Mouse (Mus musculus) hindbrain, embryonic 10.5 days (tissue): ENCODE measurements around the gene Col1a1. TPM values are rescaled to one million over a fixed set of nuclear protein-coding genes. Genes with fewer than 3 reads are reported as not detected.
A peak's percentile ranks its signal among the peaks of the same experiment; 100 is the strongest.

Source experiments
- DNase-seq: peaks from one replicate; pipeline ENCODE4 v3.0.0-alpha.2; 2017; ENCODE audit warnings: low spot score
- H3K27ac ChIP-seq: fragments of 300-500 bp; sonication (generic); 2 replicates; pipeline ENCODE4 v1.5.1; 2016; ENCODE audit warnings: mild to moderate bottlenecking, moderate library complexity
- H3K27me3 ChIP-seq: fragments of 300-500 bp; sonication (generic); 2 replicates; pipeline ENCODE4 v1.6.1; 2016; ENCODE audit warnings: mild to moderate bottlenecking; ENCODE audit not compliant: poor library complexity, insufficient read depth, severe bottlenecking
- H3K36me3 ChIP-seq: fragments of 300-500 bp; sonication (generic); 2 replicates; pipeline ENCODE4 v1.6.1; 2016; ENCODE audit warnings: mild to moderate bottlenecking, moderate library complexity
- H3K4me1 ChIP-seq: fragments of 300-500 bp; sonication (generic); replicated peaks from 2 replicates; pipeline ENCODE4 v1.6.1; 2016; ENCODE audit warnings: mild to moderate bottlenecking
- H3K4me3 ChIP-seq: fragments of 300-500 bp; sonication (generic); 2 replicates; pipeline ENCODE4 v1.5.1; 2016; ENCODE audit warnings: mild to moderate bottlenecking, moderate library complexity
- H3K9me3 ChIP-seq: fragments of 300-500 bp; sonication (generic); 2 replicates; pipeline ENCODE4 v1.6.1; 2016; ENCODE audit warnings: mild to moderate bottlenecking, moderate library complexity
- WGBS: fragments of 180-500 bp; shearing (Covaris S2); methylation state at CpG from one replicate; pipeline ENCODE4 v1.1.7; 2016; 5-methylcytosine and 5-hydroxymethylcytosine counted together
- polyA plus RNA-seq: library from polyadenylated mRNA; unstranded; fragments of >200 nt; fragmentation: Nextera tagmentation; extraction: Ambion mirVana; gene quantifications from 2 replicates; pipeline ENCODE4 v1.2.1, GENCODE M21; 2016

Col1a1 gene
- polyA plus RNA-seq, 1 experiment from 2014 or later: 193 TPM

- Histone ChIP-seq H3K36me3 (peaks cover 60% of the 10 kb centered on the region), H3K9me3 (no peaks in the 10 kb centered on the region), H3K27ac (peak overlapping the region; percentile 98), H3K4me3 (peak overlapping the region; percentile 96), H3K4me1 (peaks cover 84% of the 10 kb centered on the region), H3K27me3 (no peaks in the 10 kb centered on the region)
- DNase-seq: no peak
- 89% methylated on average over 11 of the region's 11 CpGs for WGBS
These were observed 59.1 kb downstream of the Col1a1 start for GRCm38 (mm10) chr11:94994947-94995772.

DNA sequence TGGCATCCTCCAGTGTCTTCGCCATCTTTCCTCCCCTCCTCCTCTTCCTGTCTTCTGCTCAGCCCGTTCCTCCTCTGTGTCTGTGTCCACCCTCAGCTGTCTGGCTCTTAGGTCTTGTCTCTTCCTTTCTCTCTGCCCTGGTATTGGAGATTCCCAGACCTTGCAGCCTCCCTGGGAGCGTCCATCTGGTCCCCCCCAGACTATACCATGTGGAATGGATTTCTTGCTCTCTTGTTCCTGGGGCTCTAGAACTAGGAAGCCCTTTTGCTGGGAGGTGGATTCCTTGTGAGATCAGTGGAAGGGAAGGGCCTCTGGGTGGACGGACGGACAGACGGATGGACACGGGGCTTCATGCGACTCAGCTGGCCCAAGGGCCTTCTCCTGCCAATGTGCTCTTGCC, 60.1 kb downstream of the Col1a1 start:
- Histone ChIP-seq H3K4me3 (peak overlapping the region; percentile 96; the same call in 1 of the 2 replicates), H3K9me3 (no peaks in the 10 kb centered on the region), H3K27me3 (no peaks in the 10 kb centered on the region), H3K4me1 (peaks cover 87% of the 10 kb centered on the region), H3K36me3 (peaks cover 70% of the 10 kb centered on the region), H3K27ac (peak overlapping the region; percentile 36; the same call in 1 of the 2 replicates)
- WGBS: 90% methylated on average over 8 of the region's 8 CpGs
- no peak for DNase-seq

DNA sequence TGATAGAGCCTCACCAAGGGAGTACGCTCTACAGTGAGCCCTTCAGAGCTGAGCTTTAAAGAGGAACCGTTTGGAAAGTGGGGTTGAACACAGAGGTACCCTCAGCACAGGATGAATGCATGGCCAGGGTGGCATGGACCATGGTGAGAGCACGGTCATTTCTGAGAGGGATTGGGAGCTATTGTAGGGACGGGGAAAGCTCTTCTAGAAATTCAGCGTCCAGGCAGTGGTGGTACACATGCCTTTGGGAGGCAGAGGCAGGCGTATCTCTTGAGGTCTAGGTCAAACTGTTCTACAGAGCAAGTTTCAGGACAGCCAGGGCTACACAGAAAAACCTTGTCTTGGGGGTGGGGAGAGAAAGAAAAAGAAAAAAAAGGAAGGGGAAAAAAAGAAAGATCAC, 61.0 kb downstream of the Col1a1 start:
- H3K4me1 ChIP-seq: peaks cover 88% of the 10 kb centered on the region

DNA sequence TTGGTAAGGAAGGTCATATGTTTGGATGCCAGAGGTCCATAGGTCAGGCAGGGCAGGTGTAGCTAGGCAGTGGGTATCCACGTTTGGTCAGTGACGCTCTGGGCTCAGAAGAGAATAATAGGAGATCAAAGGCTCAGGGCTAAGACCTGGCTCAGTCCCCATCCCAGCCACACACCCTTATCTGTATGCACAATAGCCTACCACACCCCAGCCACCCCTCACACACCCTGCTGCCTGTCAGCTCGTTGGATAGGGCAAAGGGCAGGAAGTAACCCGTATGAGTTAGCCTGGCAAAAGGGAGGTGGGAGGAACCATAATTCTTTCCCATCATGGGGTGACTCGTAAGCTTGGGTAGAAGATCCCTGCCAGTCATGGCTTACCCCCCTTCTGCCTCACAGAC, 61.6 kb downstream of the Col1a1 start:
- Histone ChIP-seq H3K4me3 (0 out of 2 replicates have a peak overlapping the region, but pooled peaks have one; percentile 9), H3K36me3 (peaks cover 85% of the 10 kb centered on the region), H3K4me1 (peaks cover 86% of the 10 kb centered on the region), H3K27ac (peak overlapping the region; percentile 72), H3K27me3 (no peaks in the 10 kb centered on the region), H3K9me3 (no peaks in the 10 kb centered on the region)
- DNase-seq: no peak
- WGBS: 72% methylated on average over 5 of the region's 5 CpGs

More for the DNA sequence above, 61.0 kb downstream of the Col1a1 start:
- Histone ChIP-seq H3K9me3 (no peaks in the 10 kb centered on the region), H3K4me3 (no peak overlapping the region), H3K36me3 (peaks cover 78% of the 10 kb centered on the region), H3K27ac (peak overlapping the region; percentile 64; the same call in 1 of the 2 replicates), H3K27me3 (no peaks in the 10 kb centered on the region)
- WGBS: 92% methylated on average over 6 of the region's 6 CpGs
- no peak for DNase-seq

DNA sequence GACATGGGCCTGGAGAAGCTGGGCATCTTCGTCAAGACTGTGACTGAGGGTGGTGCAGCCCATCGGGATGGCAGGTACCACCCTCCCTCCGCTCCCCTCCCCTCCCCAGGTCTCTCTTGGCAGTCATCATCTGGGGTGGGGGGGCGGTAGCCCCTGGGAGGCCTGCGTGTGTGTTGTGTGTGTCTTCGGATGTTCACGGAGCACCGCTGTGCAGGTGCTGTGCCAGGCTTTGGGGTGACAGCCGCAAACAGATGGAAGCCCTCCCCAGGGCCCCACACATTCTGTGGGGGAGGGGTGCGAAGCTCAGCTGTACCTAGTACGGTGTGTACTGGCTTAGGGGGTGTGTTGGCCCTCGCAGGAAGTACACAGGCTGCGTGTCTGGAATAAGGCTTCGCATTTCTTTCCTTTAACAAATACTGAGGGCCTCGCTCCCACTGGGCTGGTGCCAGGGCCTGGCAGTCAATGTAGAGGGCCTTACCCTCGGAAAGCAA, 62.1 kb downstream of the Col1a1 start:
- Histone ChIP-seq H3K27ac (peak overlapping the region; percentile 72; the same call in 1 of the 2 replicates), H3K27me3 (no peaks in the 10 kb centered on the region), H3K9me3 (no peaks in the 10 kb centered on the region), H3K4me3 (peak overlapping the region; percentile 9; the same call in 1 of the 2 replicates), H3K36me3 (peaks cover 89% of the 10 kb centered on the region), H3K4me1 (peaks cover 81% of the 10 kb centered on the region)
- 89% methylated on average over 16 of the region's 16 CpGs for WGBS
- no peak for DNase-seq

- H3K4me1 ChIP-seq: peaks cover 77% of the 10 kb centered on the region
- peak overlapping the region; percentile 5; the same call in 1 of the 2 replicates for H3K4me3 ChIP-seq
- H3K9me3 ChIP-seq: no peaks in the 10 kb centered on the region
- H3K27me3 ChIP-seq: no peaks in the 10 kb centered on the region
- WGBS: 76% methylated on average over 8 of the region's 8 CpGs
- peak overlapping the region; percentile 78 for H3K27ac ChIP-seq
- H3K36me3 ChIP-seq: peaks cover 98% of the 10 kb centered on the region
- no peak for DNase-seq
These were observed 64.1 kb downstream of the Col1a1 start for GRCm38 (mm10) chr11:95000128-95000527.

DNA sequence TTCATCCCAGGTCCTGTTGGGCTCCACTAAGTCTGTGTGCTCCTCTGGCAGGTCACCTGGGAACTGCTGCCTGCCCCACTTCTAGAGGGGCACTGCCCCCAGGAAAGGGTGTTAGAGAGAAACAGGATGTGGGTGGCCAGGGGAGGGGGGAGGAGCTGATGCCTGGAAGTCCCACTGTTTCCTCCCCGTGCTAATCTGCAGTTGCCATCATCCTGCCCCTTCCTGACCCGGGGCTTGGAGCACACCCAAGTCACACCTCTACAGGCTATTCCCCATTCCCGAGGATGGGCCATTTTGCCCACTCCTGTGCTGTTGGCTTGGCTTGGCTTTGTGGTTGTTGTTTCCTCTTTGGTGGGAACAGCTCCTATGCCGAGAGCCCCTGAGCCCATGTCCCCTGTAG, 64.5 kb downstream of the Col1a1 start:
- Histone ChIP-seq H3K4me1 (peaks cover 77% of the 10 kb centered on the region), H3K27ac (peak overlapping the region; percentile 78), H3K4me3 (peak overlapping the region; percentile 5; the same call in 1 of the 2 replicates), H3K9me3 (no peaks in the 10 kb centered on the region), H3K36me3 (peaks cover 100% of the 10 kb centered on the region), H3K27me3 (no peaks in the 10 kb centered on the region)
- DNase-seq: no peak
- WGBS: 58% methylated on average over 4 of the region's 4 CpGs

DNA sequence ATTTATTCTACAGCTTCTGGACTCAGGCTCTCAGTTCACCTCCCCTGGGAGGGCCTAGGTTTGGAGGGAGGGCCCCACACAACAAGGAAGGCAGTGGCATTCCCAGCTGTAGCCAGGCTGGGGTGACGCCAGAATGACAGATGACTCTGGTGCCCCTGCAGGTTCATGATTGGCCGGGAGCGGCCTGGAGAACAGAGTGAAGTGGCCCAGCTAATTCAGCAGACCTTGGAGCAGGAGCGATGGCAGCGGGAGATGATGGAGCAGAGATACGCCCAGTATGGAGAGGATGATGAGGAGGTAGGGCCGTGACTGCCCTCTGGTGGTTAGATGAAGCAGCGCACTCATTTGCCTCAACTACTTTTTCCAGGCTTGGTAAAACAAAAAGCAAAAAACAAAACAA, 65.0 kb downstream of the Col1a1 start:
- Histone ChIP-seq H3K4me1 (peaks cover 77% of the 10 kb centered on the region), H3K27me3 (no peaks in the 10 kb centered on the region), H3K9me3 (no peaks in the 10 kb centered on the region), H3K27ac (peak overlapping the region; percentile 78), H3K4me3 (peak overlapping the region; percentile 5; the same call in 1 of the 2 replicates), H3K36me3 (peaks cover 100% of the 10 kb centered on the region)
- peak; percentile 85 for DNase-seq
- 2% methylated on average over 8 of the region's 8 CpGs for WGBS

- Histone ChIP-seq H3K27me3 (no peaks in the 10 kb centered on the region), H3K4me3 (no peak overlapping the region), H3K36me3 (peaks cover 93% of the 10 kb centered on the region), H3K27ac (peak overlapping the region; percentile 67), H3K9me3 (no peaks in the 10 kb centered on the region), H3K4me1 (peaks cover 78% of the 10 kb centered on the region)
- no peak for DNase-seq
- WGBS: 90% methylated on average over 21 of the region's 21 CpGs
These were observed 65.7 kb downstream of the Col1a1 start for GRCm38 (mm10) chr11:95001584-95002347.

Other genes starting within 250 kb of the Col1a1 start
- not detected in 2 replicates for gene Gm11541, start 231.7 kb upstream of the Col1a1 start, polyA plus RNA-seq
- 0.30 TPM in 1 of 2 replicates, not detected in the other for gene Cdc34b, start 194.4 kb upstream of the Col1a1 start, polyA plus RNA-seq
- gene Tmem92, start 153.5 kb upstream of the Col1a1 start, polyA plus RNA-seq: not detected in 2 replicates
- gene Hils1, start 31.4 kb downstream of the Col1a1 start, polyA plus RNA-seq: not detected in 2 replicates
- gene Sgca, start 40.1 kb downstream of the Col1a1 start, polyA plus RNA-seq: 0.10 TPM in 1 of 2 replicates, not detected in the other
- gene Ppp1r9b, start 54.8 kb downstream of the Col1a1 start, polyA plus RNA-seq: 10.4 and 11.8 TPM in 2 replicates
- gene Samd14, start 73.7 kb downstream of the Col1a1 start, polyA plus RNA-seq: 38.8 and 71.5 TPM in 2 replicates
- 10.7 and 15.2 TPM in 2 replicates for gene Pdk2, start 105.1 kb downstream of the Col1a1 start, polyA plus RNA-seq
- 5.7 and 6.7 TPM in 2 replicates for gene Itga3, start 140.6 kb downstream of the Col1a1 start, polyA plus RNA-seq
- gene Dlx3, start 183.9 kb downstream of the Col1a1 start, polyA plus RNA-seq: 3.2 and 6.5 TPM in 2 replicates
- gene Dlx4, start 210.0 kb downstream of the Col1a1 start, polyA plus RNA-seq: 0.25 and 0.31 TPM in 2 replicates